Mouse (Mus musculus): ENCODE data around the gene Zfp534.
"Not testable (repeated sequence)": the region's sequence is repeated elsewhere in the genome, so short reads cannot be mapped to it uniquely, and the experiment has no call there.

Zfp534 gene

GRCm38 (mm10) chr4:147702453-147702852 lies at the start of gene Zfp534:
Gene Zfp534 (minus strand): TSS chr4:147702553.
- DNase-seq (ENCODE audit: low spot score in 2 of 2) = not testable (repeated sequence)

GRCm38 (mm10) chr4:147746255-147746654 lies 43.9 kb upstream of the Zfp534 start:
- DNase-seq (ENCODE audit: low spot score in 2 of 2) = not testable (repeated sequence)

- peak in 1 of 2 experiments; percentile 20 for DNase-seq (ENCODE audit: low spot score in 2 of 2)
Measured at GRCm38 (mm10) chr4:147738636-147739369, 36.5 kb upstream of the Zfp534 start.

GRCm38 (mm10) chr4:147655245-147655644 lies 47.1 kb downstream of the Zfp534 start:
- not testable (repeated sequence) for DNase-seq (ENCODE audit: low spot score in 2 of 2)

GRCm38 (mm10) chr4:147647407-147647806 lies 54.9 kb downstream of the Zfp534 start:
- DNase-seq (ENCODE audit: low spot score in 2 of 2) = not testable (repeated sequence)

- not testable (repeated sequence) for DNase-seq (ENCODE audit: low spot score in 2 of 2)
Measured at GRCm38 (mm10) chr4:147642413-147642812, 59.9 kb downstream of the Zfp534 start, which contains the start of gene Zfp979. Gene Zfp979 (minus strand): TSS chr4:147642513.

- not testable (repeated sequence) for DNase-seq (ENCODE audit: low spot score in 2 of 2)
Measured at GRCm38 (mm10) chr4:147641932-147642331, 60.4 kb downstream of the Zfp534 start.

GRCm38 (mm10) chr4:147633818-147634262 lies 68.5 kb downstream of the Zfp534 start:
- DNase-seq (ENCODE audit: low spot score in 2 of 2) = not testable (repeated sequence)
